Mouse (Mus musculus) intestine, embryonic 14.5 days (tissue): ENCODE measurements at regions not wholly inside any gene's neighbourhood (a gene's known extent, or its start where the extent isn't known, plus 50 kb on each side); places are given as distances from the start of the nearest gene placed in this dataset.

Experiments
- ATAC-seq: fragments of 200-750 bp; cut with Nextera tagmentation; replicated peaks from 2 replicates; pipeline ENCODE4 v1.8.0; 2017; ENCODE audit warnings: low read depth, moderate number of reproducible peaks, moderate TSS enrichment, moderate library complexity; ENCODE audit not compliant: low FRiP score, low TSS enrichment
- DNase-seq: peaks from one replicate; pipeline ENCODE4 v3.0.0-alpha.2; 2018; ENCODE audit warnings: low spot score
- H3K27ac ChIP-seq: fragments of 300-500 bp; sonication (generic); 2 replicates; pipeline ENCODE4 v1.5.1; 2014; ENCODE audit warnings: low read depth, mild to moderate bottlenecking, control low read depth
- H3K27me3 ChIP-seq: fragments of 300-500 bp; sonication (generic); replicated peaks from 2 replicates; pipeline ENCODE4 v1.6.1; 2014; ENCODE audit warnings: low read length, control low read depth; ENCODE audit not compliant: control insufficient read depth, insufficient read depth
- H3K36me3 ChIP-seq: fragments of 300-500 bp; sonication (generic); 2 replicates; pipeline ENCODE4 v1.6.1; 2014; ENCODE audit warnings: low read length, control low read depth; ENCODE audit not compliant: control insufficient read depth, insufficient read depth
- H3K4me1 ChIP-seq: fragments of 300-500 bp; sonication (generic); replicated peaks from 2 replicates; pipeline ENCODE4 v1.6.1; 2014; ENCODE audit warnings: low read length, control low read depth, mixed read lengths; ENCODE audit not compliant: control insufficient read depth, insufficient read depth
- H3K4me2 ChIP-seq: fragments of 300-500 bp; sonication (generic); 2 replicates; pipeline ENCODE4 v1.6.1; 2014; ENCODE audit warnings: low read length
- H3K4me3 ChIP-seq: fragments of 300-500 bp; sonication (generic); 2 replicates; pipeline ENCODE4 v1.5.1; 2014; ENCODE audit warnings: low read depth, low read length, control low read depth, mixed read lengths
- H3K9ac ChIP-seq: fragments of 300-500 bp; sonication (generic); 2 replicates; pipeline ENCODE4 v1.6.1; 2014; ENCODE audit warnings: mild to moderate bottlenecking, low read length
- H3K9me3 ChIP-seq: fragments of 300-500 bp; sonication (generic); 2 replicates; pipeline ENCODE4 v1.6.1; 2016; ENCODE audit warnings: low read length, control low read depth; ENCODE audit not compliant: control insufficient read depth
- WGBS: fragments of 180-500 bp; shearing (Covaris S2); extraction: QIAGEN DNeasy Blood & Tissue Kit; methylation state at CpG from one replicate; pipeline ENCODE4 v1.1.7; 2014; 5-methylcytosine and 5-hydroxymethylcytosine counted together

DNA sequence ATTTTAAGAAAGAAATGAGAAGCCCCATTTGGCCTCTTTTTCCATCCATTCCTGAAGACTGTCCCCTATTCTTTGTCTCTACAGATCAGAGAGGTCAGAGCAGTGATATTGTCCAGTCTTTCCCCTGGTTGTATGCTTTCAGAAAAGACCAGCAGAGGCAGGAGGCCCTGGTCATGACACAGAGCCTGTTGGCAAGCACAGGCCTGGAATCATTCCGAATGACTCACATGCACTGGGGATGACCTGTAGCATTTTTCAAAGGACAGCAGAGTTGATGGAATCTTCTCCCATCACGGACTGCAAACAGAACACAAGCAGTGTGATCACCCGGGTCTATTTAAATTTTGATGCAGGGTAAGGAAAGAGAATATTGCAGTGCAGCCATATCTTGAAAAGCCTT is 50.2 kb upstream of the Nxt1 start:
- no peak for ATAC-seq
- no peaks in the 10 kb centered on the region for H3K4me1 ChIP-seq
- H3K4me3 ChIP-seq: no peak overlapping the region
- no peak overlapping the region for H3K27ac ChIP-seq
- H3K4me2 ChIP-seq: no peak overlapping the region
- whole genome bisulfite sequencing: 54% methylated on average over 3 of the region's 3 CpGs
- no peaks in the 10 kb centered on the region for H3K27me3 ChIP-seq
- H3K9me3 ChIP-seq: no peaks in the 10 kb centered on the region
- no peaks in the 10 kb centered on the region for H3K36me3 ChIP-seq
- DNase-seq: no peak
- H3K9ac ChIP-seq: no peak overlapping the region

DNA sequence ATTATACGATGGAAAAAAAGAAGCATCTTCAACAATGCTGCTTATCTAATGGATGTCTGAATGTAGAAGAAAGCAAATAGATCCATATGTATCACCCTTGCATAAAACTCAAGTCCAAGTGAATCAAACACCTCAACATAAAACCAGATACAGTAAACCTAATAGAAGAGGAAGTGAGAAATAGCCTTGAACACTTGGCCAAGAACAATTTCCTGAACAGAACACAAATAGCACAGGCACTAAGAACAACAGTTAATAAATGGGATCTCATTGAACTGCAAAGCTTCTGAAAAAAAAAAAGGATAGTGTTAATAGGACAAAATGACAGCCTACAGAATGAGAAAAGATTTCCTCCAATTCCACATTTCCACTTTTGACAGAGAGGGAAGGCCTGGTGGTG is 60.5 kb upstream of the Nxt1 start:
- Histone ChIP-seq H3K4me1 (no peaks in the 10 kb centered on the region), H3K27me3 (no peaks in the 10 kb centered on the region), H3K9me3 (no peaks in the 10 kb centered on the region), H3K27ac (no peak overlapping the region), H3K36me3 (no peaks in the 10 kb centered on the region), H3K9ac (no peak overlapping the region), H3K4me3 (no peak overlapping the region), H3K4me2 (no peak overlapping the region)
- WGBS: 84% methylated on average over 1 of the region's 1 CpGs
- DNase-seq (no peak), ATAC-seq (no peak)

DNA sequence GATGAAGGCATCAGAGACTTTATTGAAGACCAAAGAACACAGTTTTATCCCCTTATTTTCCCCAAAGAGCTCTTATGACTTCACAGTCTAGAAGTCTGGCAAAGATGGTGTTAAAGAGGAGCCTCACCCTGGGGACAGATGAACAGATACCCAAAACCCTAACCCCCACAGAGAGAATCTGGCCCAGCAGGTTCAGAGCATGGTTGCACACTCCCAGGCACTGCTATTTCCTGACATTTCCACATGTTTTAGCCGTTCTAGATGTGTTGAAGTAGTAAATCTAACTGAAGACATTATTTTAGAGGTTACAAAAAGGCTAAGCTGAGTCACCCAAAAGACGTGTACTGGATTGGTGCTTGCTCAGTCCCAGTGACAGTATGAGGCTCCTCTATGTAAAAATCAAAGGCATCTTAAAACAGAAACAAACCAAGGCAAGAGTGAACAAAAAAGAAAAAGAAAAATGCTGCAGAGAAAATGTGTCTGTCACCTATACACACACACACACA is 66.9 kb upstream of the Nxt1 start:
- 43% methylated on average over 2 of the region's 2 CpGs for WGBS
- H3K9me3 ChIP-seq: no peaks in the 10 kb centered on the region
- no peak overlapping the region for H3K27ac ChIP-seq
- H3K4me1 ChIP-seq: no peaks in the 10 kb centered on the region
- H3K4me2 ChIP-seq: no peak overlapping the region
- DNase-seq (no peak), ATAC-seq (no peak)
- H3K4me3 ChIP-seq: no peak overlapping the region
- no peak overlapping the region for H3K9ac ChIP-seq
- no peaks in the 10 kb centered on the region for H3K27me3 ChIP-seq
- H3K36me3 ChIP-seq: no peaks in the 10 kb centered on the region

DNA sequence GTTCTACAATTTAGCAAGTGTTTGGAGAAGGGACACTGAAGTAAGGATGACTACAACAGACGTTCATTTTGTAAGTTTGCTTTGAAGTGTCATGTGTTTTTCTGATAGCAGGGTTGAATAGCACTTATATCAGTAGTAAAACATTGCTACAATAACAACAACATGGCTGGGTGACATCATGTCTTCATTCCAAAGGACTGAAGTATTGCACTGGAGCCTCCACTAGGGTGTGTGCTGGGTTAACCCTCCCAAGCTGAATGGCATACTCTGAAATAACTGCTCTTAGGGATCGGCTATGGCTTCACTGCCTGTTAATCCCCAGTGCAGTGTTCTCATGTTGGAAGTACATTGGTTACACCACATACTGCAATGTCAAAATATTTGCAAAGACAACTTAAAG is 68.5 kb upstream of the Nxt1 start:
- 71% methylated on average over 2 of the region's 2 CpGs for WGBS
- Histone ChIP-seq H3K4me3 (no peak overlapping the region), H3K4me1 (no peaks in the 10 kb centered on the region), H3K27ac (no peak overlapping the region), H3K36me3 (no peaks in the 10 kb centered on the region), H3K9me3 (no peaks in the 10 kb centered on the region), H3K27me3 (no peaks in the 10 kb centered on the region), H3K4me2 (no peak overlapping the region), H3K9ac (no peak overlapping the region)
- no peak for ATAC-seq
- DNase-seq: no peak

DNA sequence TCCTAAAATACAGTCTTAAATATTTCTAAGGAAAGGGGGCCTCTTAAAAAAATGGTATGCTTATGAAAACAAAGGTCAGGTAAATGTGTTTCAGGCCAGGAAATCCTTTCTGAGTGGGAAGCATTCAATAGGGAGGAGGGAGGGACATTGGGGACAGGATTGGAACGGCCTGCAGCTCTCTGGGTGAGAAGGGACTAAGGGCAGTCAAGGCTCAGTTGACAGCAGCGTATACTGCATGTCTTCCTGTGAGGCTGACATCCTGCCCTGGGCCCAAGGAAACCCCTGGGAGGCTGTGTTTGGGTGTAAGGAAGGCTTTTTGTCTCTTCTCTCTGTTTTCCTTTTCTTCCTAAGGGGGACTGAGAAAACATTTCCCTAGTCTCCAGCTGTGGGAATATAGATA is 69.1 kb upstream of the Nxt1 start:
- no peak overlapping the region for H3K4me2 ChIP-seq
- H3K9me3 ChIP-seq: no peaks in the 10 kb centered on the region
- H3K27me3 ChIP-seq: no peaks in the 10 kb centered on the region
- H3K36me3 ChIP-seq: no peaks in the 10 kb centered on the region
- no peak overlapping the region for H3K27ac ChIP-seq
- no peak overlapping the region for H3K4me3 ChIP-seq
- no peak for ATAC-seq
- no peak for DNase-seq
- no peaks in the 10 kb centered on the region for H3K4me1 ChIP-seq
- no peak overlapping the region for H3K9ac ChIP-seq
- WGBS: 70% methylated on average over 2 of the region's 2 CpGs

DNA sequence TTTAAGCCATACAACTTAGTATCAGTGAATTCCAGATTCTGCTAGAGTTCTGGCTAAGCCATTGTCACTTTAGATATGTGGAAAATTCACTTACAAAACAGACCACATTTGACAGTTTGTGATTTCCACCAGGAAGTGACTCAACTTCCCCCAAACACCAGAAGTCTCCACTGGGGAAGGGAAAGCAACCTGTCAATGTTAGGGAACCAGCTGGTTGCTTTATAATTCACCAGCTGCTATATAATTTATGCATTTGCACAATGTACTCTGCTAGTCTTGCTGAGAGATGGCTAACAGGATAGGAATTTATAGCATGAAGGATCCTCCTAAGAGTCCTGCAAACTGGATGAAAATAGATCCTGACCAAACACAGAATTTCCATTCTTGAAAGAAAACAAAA is 72.9 kb upstream of the Nxt1 start:
- ATAC-seq: no peak
- H3K4me2 ChIP-seq: no peak overlapping the region
- H3K4me3 ChIP-seq: no peak overlapping the region
- H3K4me1 ChIP-seq: no peaks in the 10 kb centered on the region
- H3K9ac ChIP-seq: no peak overlapping the region
- no peak for DNase-seq
- no peaks in the 10 kb centered on the region for H3K27me3 ChIP-seq
- no peaks in the 10 kb centered on the region for H3K9me3 ChIP-seq
- no peaks in the 10 kb centered on the region for H3K36me3 ChIP-seq
- no peak overlapping the region for H3K27ac ChIP-seq

DNA sequence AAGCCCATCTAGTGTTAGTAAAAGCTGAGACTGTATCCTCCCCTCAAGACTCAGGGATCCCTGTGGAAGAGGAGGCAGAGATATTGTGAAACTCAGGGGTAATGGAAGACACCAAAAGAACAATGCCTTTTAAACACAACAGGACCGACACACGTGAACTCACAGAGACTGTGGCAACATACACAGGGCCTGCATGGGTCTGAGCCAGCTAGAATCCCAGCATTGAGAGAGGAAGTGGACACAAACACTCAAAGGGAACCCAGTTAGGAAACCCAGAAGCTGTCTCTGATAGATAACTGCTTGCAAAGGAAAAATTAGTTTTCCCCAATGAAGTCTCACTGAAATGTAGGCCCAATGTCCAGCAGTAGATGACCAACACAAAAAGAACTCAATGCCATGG is 75.4 kb upstream of the Nxt1 start:
- Histone ChIP-seq H3K27me3 (no peaks in the 10 kb centered on the region), H3K4me3 (no peak overlapping the region), H3K9me3 (no peaks in the 10 kb centered on the region), H3K36me3 (no peaks in the 10 kb centered on the region), H3K27ac (no peak overlapping the region), H3K4me1 (no peaks in the 10 kb centered on the region), H3K4me2 (no peak overlapping the region), H3K9ac (no peak overlapping the region)
- no peak for DNase-seq
- WGBS: 92% methylated on average over 2 of the region's 2 CpGs
- no peak for ATAC-seq

DNA sequence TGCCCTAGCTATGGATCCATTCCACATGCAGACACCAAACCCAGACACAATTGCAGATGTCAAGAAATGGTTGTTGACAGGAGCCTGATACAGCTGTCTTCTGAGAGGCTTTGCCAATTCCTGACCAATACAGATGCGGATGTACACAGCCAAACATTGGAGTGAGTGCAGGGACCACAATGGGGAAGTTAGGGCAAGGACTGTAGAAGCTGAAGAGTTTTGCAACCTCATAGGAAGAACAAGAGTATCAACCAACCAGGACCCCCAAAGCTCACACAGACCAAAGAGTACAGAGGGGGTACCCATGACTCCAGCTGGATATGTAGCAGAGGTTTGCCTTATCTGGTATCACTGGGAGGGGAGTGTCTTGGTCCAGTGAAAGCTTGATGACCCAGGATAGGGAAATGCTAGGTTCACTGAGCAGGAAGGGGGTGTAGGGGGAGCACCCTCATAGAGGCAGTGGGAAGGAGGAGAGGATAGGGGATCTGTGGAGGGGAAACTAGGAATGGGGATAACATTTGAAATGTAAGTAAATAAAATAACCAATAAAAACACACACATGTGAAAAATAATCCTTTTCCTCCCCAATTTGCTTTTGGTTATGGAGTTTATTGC is 86.6 kb upstream of the Nxt1 start:
- WGBS: 66% methylated on average over 1 of the region's 1 CpGs
- ATAC-seq: no peak
- H3K9me3 ChIP-seq: no peaks in the 10 kb centered on the region

DNA sequence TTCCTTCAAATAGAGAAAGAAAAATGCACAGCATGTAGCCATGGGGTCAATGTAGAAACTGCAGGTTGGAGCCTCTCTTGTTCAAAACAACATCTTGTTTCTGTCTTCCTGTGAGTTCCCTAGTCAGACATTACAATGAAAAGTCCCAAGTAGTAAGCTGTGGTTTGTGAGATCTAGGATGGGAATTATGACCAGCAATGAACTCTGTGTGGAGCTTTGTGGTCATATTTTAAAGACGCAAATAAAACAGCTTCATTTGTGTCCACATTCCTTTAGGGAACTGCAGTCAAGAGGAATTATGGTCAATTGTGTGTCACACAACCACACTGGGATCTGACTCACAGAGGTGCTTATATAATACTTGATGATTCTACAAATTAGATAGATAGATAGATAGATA is 90.2 kb upstream of the Nxt1 start:
- no peak overlapping the region for H3K4me2 ChIP-seq
- no peaks in the 10 kb centered on the region for H3K4me1 ChIP-seq
- DNase-seq (no peak), ATAC-seq (no peak)
- H3K27ac ChIP-seq: no peak overlapping the region
- no peak overlapping the region for H3K9ac ChIP-seq
- no peaks in the 10 kb centered on the region for H3K27me3 ChIP-seq
- H3K4me3 ChIP-seq: no peak overlapping the region
- H3K36me3 ChIP-seq: no peaks in the 10 kb centered on the region
- H3K9me3 ChIP-seq: no peaks in the 10 kb centered on the region
- 91% methylated on average over 1 of the region's 1 CpGs for WGBS

More for the DNA sequence above, 86.6 kb upstream of the Nxt1 start:
- no peaks in the 10 kb centered on the region for H3K27me3 ChIP-seq
- H3K27ac ChIP-seq: no peak overlapping the region
- no peak overlapping the region for H3K9ac ChIP-seq
- DNase-seq: no peak
- H3K4me2 ChIP-seq: no peak overlapping the region
- no peak overlapping the region for H3K4me3 ChIP-seq
- no peaks in the 10 kb centered on the region for H3K36me3 ChIP-seq
- H3K4me1 ChIP-seq: no peaks in the 10 kb centered on the region
